Mouse (Mus musculus) liver, adult 2 months (tissue): Measurements from ENCODE around the gene Pik3r2.

Experiments
- CTCF ChIP-seq: fragments of 200-500 bp; IDR thresholded peaks from 2 replicates; pipeline ENCODE4 v1.5.1; 2011; ENCODE audit warnings: low read depth, low read length, control low read depth
- POLR2A ChIP-seq: fragments of 200-500 bp; IDR thresholded peaks from 2 replicates; pipeline ENCODE4 v1.6.1; 2011; ENCODE audit warnings: low read length, control low read depth; ENCODE audit not compliant: insufficient read depth; ENCODE audit errors: extremely low read depth

DNA sequence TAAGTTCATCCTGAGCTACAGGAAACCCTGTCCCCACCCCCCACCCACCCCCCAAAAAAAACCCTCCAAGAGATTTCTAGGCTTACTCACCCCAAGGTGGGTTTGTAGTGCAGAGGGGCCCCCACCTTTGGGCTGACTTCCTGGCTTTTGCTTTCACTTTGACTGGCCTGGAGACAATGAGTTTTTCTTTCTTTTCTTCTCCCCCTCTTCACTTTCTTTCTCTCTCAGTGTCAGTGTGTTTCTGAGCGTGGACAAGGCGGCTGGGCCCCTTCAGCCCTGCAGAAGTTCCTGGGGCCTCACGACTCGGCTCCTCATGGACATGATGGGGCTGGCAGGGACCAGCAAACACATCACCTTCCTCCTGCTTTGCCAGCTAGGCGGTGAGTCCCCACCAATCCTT lies 31.7 kb upstream of the Pik3r2 start, which contains the start of gene Il12rb1:
- TF ChIP-seq CTCF (no peak), POLR2A (no peak)
